Mouse (Mus musculus): ENCODE data around the gene Col4a1. TPM values are rescaled to one million over a fixed set of nuclear protein-coding genes. Genes with fewer than 3 reads are reported as not detected.

Col4a1 gene
- total RNA-seq, 2 experiments from 2014 or later = 1.1 to 1.3 TPM

DNA sequence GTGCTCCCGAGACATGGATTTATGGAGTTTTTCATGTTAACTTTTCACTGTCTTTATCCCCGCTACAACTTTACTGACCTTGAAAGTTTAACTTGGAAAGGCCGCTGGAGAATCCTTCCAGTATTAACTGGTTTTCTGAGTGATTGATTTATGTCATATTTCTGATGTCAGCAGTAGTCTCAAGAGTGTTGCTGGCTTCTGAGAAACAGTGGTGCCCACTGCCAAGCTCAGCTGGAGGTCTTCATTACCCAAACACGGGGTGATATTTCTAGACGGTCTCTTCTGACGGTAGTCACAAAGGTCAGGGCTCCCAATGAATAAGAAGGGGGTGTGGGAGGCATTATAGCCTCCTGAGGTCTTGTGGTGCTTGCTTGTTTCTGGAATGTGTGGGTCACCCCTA is 21.1 kb upstream of the Col4a1 start:
- no peak for ATAC-seq (ENCODE audit: poor library complexity, severe bottlenecking)

DNA sequence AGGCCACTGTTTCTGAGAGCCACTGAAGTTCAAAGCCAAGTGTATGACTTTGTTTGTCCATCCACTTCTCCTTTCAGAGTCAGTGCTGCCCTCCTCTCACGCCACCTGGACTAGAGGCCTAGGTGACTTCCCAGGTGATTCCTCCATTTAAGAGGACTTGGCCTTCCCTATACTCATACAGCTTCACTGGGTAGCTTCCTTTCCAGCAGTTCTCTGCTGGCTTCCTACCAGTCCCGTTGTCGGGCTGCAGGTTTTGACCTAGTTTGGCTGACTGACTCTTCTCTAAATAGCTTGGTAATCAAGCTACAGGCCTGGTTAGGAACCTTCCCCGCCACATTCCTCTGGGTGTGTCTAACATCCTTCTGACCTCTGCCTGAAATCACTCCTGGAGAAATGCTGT is 18.9 kb upstream of the Col4a1 start:
- no peak for ATAC-seq (ENCODE audit: poor library complexity, severe bottlenecking)

DNA sequence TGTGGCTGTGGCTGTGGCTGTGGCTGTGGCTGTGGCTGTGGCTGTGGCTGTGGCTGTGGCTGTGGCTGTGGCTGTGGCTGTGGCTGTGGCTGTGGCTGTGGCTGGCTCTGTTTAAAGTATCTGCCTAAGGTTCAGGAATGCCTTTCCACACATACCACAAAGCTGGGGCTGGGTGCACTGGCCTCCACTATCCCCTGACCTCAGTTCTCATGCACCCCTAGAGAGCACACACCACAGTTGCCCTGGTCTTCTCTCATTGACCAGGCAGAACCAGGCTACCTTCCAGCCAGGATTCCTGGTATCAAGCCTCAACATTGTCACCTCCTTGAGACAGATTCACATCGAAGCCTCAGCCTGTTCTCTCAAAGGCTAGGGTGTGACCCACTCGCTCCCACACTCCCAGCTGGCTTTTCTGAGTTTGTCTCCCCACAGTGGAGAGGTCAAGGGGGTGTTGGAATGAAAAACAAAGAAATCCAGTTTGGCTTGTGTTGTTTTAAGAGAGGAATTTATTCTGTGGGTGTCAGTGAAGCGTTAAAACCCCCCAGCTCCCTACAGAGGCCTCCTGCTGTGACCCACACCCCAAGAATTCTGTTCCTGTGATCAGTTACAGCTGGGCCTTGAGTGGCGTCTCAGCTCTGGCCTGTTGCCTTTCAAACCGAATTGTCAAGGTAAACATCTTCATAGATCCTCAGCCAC is 15.2 kb upstream of the Col4a1 start:
- no peak for ATAC-seq (ENCODE audit: poor library complexity, severe bottlenecking)

DNA sequence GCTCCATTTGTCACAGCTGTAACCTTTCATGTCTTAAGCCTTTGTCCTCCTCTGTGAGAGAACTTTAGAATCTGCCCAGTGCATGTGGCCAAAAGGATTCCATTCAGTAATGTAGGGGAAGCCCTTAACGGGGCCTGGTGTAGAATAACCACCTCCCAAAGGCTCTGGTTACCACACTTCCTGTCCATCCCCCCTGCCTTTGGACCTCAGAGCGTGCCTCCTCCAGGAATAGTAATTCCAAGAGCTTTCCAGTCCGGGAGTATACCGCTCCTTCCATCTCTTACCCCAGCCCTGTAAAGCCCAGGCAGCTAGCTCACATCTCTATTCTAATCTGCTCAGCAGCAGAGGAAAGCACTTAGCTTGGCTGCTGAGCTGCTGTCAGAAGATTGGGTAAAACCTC is 14.7 kb upstream of the Col4a1 start:
- ATAC-seq (ENCODE audit: poor library complexity, severe bottlenecking) = no peak

DNA sequence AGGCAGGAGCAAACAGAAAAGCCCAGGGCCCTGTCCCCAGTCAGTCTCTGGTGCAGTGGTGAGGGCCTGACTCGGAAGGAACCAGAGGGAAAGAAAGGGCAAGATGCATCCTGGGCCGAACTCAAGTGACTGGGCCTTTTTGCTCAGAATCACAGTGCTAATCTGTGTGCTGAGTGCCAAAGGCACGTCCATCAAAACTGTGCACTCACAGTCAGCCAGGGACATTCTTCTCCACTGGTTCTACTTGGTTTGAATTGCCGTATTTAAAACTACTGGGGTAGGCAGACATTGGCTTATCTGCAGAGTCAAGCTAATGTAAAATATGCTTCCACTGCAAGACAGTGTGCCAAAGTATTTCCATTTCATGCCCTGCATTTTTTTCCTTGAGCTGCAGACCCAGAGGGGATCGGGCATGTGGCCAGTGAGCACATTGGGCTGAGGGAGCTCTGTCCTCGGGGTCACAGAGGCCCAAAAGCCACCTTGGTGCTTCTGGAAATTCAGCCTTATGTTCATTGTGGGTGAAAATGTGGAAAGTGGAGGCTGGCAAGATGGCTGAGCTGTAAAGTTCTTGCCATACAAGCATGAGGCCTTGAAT is 12.3 kb upstream of the Col4a1 start:
- ATAC-seq (ENCODE audit: poor library complexity, severe bottlenecking) = no peak

- no peak for ATAC-seq (ENCODE audit: poor library complexity, severe bottlenecking)
Observed at GRCm38 (mm10) chr8:11323681-11324080, 11.1 kb upstream of the Col4a1 start.

- no peak for ATAC-seq (ENCODE audit: poor library complexity, severe bottlenecking)
Observed at GRCm38 (mm10) chr8:11322724-11323585, 10.3 kb upstream of the Col4a1 start.

GRCm38 (mm10) chr8:11321841-11322240 is 9.2 kb upstream of the Col4a1 start:
- no peak for ATAC-seq (ENCODE audit: poor library complexity, severe bottlenecking)

DNA sequence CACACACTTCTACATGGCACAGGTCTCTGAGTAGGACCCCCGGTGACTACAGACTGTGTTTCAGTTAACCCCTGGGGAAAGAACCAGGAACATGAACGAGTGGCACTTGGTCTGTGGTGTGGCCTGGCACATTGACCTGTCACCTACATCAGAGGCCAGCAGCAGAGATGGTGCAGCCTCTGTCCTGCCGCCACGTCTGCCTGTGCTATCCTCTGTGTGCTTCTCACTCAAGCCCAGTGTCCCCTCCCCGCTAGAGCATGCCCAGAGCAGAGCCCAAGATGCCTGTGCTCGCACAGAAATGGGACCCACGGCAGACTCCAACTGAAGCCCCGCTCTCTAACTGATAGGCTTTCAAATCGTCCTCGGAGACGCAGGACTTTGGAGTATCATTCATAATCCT is 6.8 kb upstream of the Col4a1 start:
- no peak for ATAC-seq (ENCODE audit: poor library complexity, severe bottlenecking)

GRCm38 (mm10) chr8:11316118-11316517 is 3.5 kb upstream of the Col4a1 start:
- ATAC-seq (ENCODE audit: poor library complexity, severe bottlenecking) = no peak

DNA sequence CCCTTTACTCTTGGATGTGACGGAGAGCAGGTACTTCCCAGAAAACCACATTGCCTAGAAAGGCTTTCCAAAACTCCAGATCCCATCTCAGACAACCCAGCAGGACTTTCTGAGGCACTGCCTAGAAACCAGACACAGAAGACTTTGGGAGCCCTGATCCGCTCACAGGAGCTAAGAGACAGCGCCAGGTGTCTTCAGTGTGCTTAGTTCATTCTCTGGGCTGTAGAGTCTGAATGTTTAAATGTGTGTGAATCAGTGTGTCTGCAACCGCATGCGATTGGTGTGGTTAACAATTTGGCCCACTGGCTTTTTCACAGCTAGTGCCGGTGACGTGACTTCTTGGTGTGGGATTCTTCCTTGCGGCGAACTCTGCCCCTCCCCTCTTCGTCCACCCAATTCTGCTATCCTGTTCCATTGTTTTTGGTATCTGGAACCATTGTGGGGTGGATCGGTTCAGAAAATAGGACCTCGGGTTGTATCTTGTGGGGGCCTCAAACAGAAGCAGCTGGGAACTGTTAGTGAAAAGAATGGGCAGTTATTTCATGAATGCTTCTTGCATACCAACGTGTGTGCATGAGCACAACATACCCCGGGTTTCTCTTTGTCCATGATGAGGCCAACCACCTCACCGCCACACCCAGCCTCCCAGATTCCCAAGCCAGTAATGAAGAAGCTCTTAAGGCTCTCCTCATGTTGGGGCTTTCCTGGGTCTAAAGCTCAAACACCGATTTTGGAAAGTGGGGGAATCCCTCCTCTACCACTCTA is 2.7 kb upstream of the Col4a1 start:
- no peak for ATAC-seq (ENCODE audit: poor library complexity, severe bottlenecking)

DNA sequence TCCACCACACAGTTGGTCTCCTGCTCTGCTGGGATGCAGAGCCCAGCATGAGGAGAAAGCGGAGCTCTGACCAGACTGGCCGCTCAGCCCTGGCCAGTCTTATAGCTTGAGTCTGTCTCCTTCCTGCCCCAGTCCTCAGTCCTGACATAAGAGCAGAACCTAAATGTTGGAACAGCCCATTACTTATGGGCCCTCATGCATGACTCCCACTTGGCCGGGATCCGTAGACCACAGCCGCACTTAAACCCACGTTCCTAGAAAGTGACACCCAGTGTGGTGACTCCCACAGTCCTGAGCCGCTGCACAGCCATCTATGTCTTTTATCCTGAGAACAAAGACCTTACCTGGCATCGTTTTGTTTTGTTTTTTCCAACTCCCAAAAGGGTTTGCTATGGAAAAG is 2.0 kb upstream of the Col4a1 start:
- no peak for ATAC-seq (ENCODE audit: poor library complexity, severe bottlenecking)

GRCm38 (mm10) chr8:11313176-11314111 is 818 bp upstream of the Col4a1 start:
- ATAC-seq (ENCODE audit: poor library complexity, severe bottlenecking) = no peak

- no peak for ATAC-seq (ENCODE audit: poor library complexity, severe bottlenecking)
Observed at GRCm38 (mm10) chr8:11311681-11312348, 811 bp downstream of the Col4a1 start.

- no peak for ATAC-seq (ENCODE audit: poor library complexity, severe bottlenecking)
Observed at GRCm38 (mm10) chr8:11310049-11310448, 2.6 kb downstream of the Col4a1 start.

GRCm38 (mm10) chr8:11309226-11309625 is 3.4 kb downstream of the Col4a1 start:
- no peak for ATAC-seq (ENCODE audit: poor library complexity, severe bottlenecking)

- no peak for ATAC-seq (ENCODE audit: poor library complexity, severe bottlenecking)
Observed at GRCm38 (mm10) chr8:11308570-11308998, 4.0 kb downstream of the Col4a1 start.

DNA sequence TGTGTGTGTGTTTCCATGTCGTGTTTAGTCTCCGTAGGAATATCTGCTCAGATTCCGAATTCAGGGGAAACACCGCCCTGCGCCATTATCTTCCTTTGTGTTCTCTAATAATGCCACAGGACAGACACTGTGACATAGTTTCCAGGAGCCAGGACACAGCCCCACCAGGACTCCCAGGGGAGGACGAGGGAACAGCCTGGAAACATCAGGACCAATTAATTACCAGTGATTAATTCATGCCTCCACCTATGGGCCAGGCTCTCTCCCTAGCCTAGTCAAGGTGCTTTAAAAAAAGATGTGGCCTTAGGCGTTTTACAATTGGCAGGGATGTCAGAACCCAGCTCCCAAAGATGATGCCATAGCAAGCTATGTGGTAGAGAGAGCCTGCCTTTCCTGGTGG is 5.2 kb downstream of the Col4a1 start:
- ATAC-seq (ENCODE audit: poor library complexity, severe bottlenecking) = no peak

GRCm38 (mm10) chr8:11305539-11305938 is 7.1 kb downstream of the Col4a1 start:
- no peak for ATAC-seq (ENCODE audit: poor library complexity, severe bottlenecking)
